Mouse (Mus musculus): ENCODE results near the gene Dnah8. TPM values are rescaled to one million over a fixed set of nuclear protein-coding genes. Genes with fewer than 3 reads are reported as not detected.
"Not testable (repeated sequence)": the region's sequence is repeated elsewhere in the genome, so short reads cannot be mapped to it uniquely, and the experiment has no call there.

Dnah8 gene
- polyA plus RNA-seq, 1 experiment from 2014 or later: 2.0 TPM

- Histone ChIP-seq H3K4me1 (ENCODE audit: control insufficient read depth, insufficient read depth, low read length) (no peaks in the 10 kb centered on the region), H3K27me3 (ENCODE audit: control insufficient read depth, insufficient read depth, low read length) (no peaks in the 10 kb centered on the region), H3K9me3 (ENCODE audit: control insufficient read depth, low read depth, low read length) (no peaks in the 10 kb centered on the region), H3K9ac (replicated peaks; ENCODE audit: low read depth, low read length) (no peak overlapping the region), H3K36me3 (ENCODE audit: control insufficient read depth, insufficient read depth, low read length) (no peaks in the 10 kb centered on the region), H3K27ac (ENCODE audit: low read length) (no peak overlapping the region), H3K4me3 (ENCODE audit: low read depth, low read length) (no peak overlapping the region), H3K4me2 (replicated peaks; ENCODE audit: low read depth, low read length) (no peak overlapping the region)
- 89% methylated on average over 3 of the region's 3 CpGs for WGBS
- no peak for ATAC-seq (ENCODE audit: insufficient number of reproducible peaks, insufficient read depth, low FRiP score, low read depth)
Observed at GRCm38 (mm10) chr17:30623200-30623599, 954 bp upstream of the Dnah8 start.

- H3K4me2 ChIP-seq (replicated peaks; ENCODE audit: low read depth, low read length); H3K36me3 ChIP-seq (ENCODE audit: control insufficient read depth, insufficient read depth, low read length); H3K9ac ChIP-seq (replicated peaks; ENCODE audit: low read depth, low read length); ATAC-seq (ENCODE audit: insufficient number of reproducible peaks, insufficient read depth, low FRiP score, low read depth); H3K27ac ChIP-seq (ENCODE audit: low read length); H3K27me3 ChIP-seq (ENCODE audit: control insufficient read depth, insufficient read depth, low read length); H3K9me3 ChIP-seq (ENCODE audit: control insufficient read depth, low read depth, low read length); H3K4me3 ChIP-seq (ENCODE audit: low read depth, low read length); H3K4me1 ChIP-seq (ENCODE audit: control insufficient read depth, insufficient read depth, low read length): not testable (repeated sequence)
- WGBS: no CpG with 5 or more reads among the region's 20 CpGs
Observed at GRCm38 (mm10) chr17:30626719-30627118, 2.6 kb downstream of the Dnah8 start, which contains the start of gene Glo1. Gene Glo1, minus strand, starts transcription at chr17:30626871.

GRCm38 (mm10) chr17:30635367-30635766 is 11.2 kb downstream of the Dnah8 start:
- H3K4me2 ChIP-seq (replicated peaks; ENCODE audit: low read depth, low read length): peak overlapping the region; percentile 24; the same call in 1 of the 2 replicates
- H3K4me3 ChIP-seq (ENCODE audit: low read depth, low read length): peak overlapping the region; percentile 5
- H3K9me3 ChIP-seq (ENCODE audit: control insufficient read depth, low read depth, low read length): no peaks in the 10 kb centered on the region
- H3K9ac ChIP-seq (replicated peaks; ENCODE audit: low read depth, low read length): no peak overlapping the region
- no peaks in the 10 kb centered on the region for H3K4me1 ChIP-seq (ENCODE audit: control insufficient read depth, insufficient read depth, low read length)
- WGBS: 17% methylated on average over 15 of the region's 17 CpGs
- no peak overlapping the region for H3K27ac ChIP-seq (ENCODE audit: low read length)
- H3K36me3 ChIP-seq (ENCODE audit: control insufficient read depth, insufficient read depth, low read length): no peaks in the 10 kb centered on the region
- H3K27me3 ChIP-seq (ENCODE audit: control insufficient read depth, insufficient read depth, low read length): no peaks in the 10 kb centered on the region
- ATAC-seq (ENCODE audit: insufficient number of reproducible peaks, insufficient read depth, low FRiP score, low read depth): peak; percentile 56; the same call in 1 of the 2 replicates

GRCm38 (mm10) chr17:30637714-30638113 is 13.6 kb downstream of the Dnah8 start:
- 51% methylated on average over 1 of the region's 1 CpGs for WGBS
- no peak overlapping the region for H3K4me2 ChIP-seq (replicated peaks; ENCODE audit: low read depth, low read length)

GRCm38 (mm10) chr17:30638996-30639395 is 14.8 kb downstream of the Dnah8 start:
- H3K9me3 ChIP-seq (ENCODE audit: control insufficient read depth, low read depth, low read length): no peaks in the 10 kb centered on the region
- H3K36me3 ChIP-seq (ENCODE audit: control insufficient read depth, insufficient read depth, low read length): no peaks in the 10 kb centered on the region
- no peaks in the 10 kb centered on the region for H3K4me1 ChIP-seq (ENCODE audit: control insufficient read depth, insufficient read depth, low read length)
- H3K27ac ChIP-seq (ENCODE audit: low read length): no peak overlapping the region
- H3K4me3 ChIP-seq (ENCODE audit: low read depth, low read length): no peak overlapping the region
- H3K4me2 ChIP-seq (replicated peaks; ENCODE audit: low read depth, low read length): no peak overlapping the region
- no peaks in the 10 kb centered on the region for H3K27me3 ChIP-seq (ENCODE audit: control insufficient read depth, insufficient read depth, low read length)
- ATAC-seq (ENCODE audit: insufficient number of reproducible peaks, insufficient read depth, low FRiP score, low read depth): no peak
- no peak overlapping the region for H3K9ac ChIP-seq (replicated peaks; ENCODE audit: low read depth, low read length)
- WGBS: 75% methylated on average over 2 of the region's 2 CpGs

More at GRCm38 (mm10) chr17:30637714-30638113, 13.6 kb downstream of the Dnah8 start:
- Histone ChIP-seq H3K4me1 (ENCODE audit: control insufficient read depth, insufficient read depth, low read length) (no peaks in the 10 kb centered on the region), H3K27me3 (ENCODE audit: control insufficient read depth, insufficient read depth, low read length) (no peaks in the 10 kb centered on the region), H3K27ac (ENCODE audit: low read length) (no peak overlapping the region), H3K9me3 (ENCODE audit: control insufficient read depth, low read depth, low read length) (no peaks in the 10 kb centered on the region), H3K9ac (replicated peaks; ENCODE audit: low read depth, low read length) (no peak overlapping the region), H3K4me3 (ENCODE audit: low read depth, low read length) (no peak overlapping the region), H3K36me3 (ENCODE audit: control insufficient read depth, insufficient read depth, low read length) (no peaks in the 10 kb centered on the region)
- no peak for ATAC-seq (ENCODE audit: insufficient number of reproducible peaks, insufficient read depth, low FRiP score, low read depth)

GRCm38 (mm10) chr17:30640896-30641295 is 16.7 kb downstream of the Dnah8 start:
- Histone ChIP-seq H3K9ac (replicated peaks; ENCODE audit: low read depth, low read length) (no peak overlapping the region), H3K4me3 (ENCODE audit: low read depth, low read length) (no peak overlapping the region), H3K4me2 (replicated peaks; ENCODE audit: low read depth, low read length) (no peak overlapping the region), H3K36me3 (ENCODE audit: control insufficient read depth, insufficient read depth, low read length) (no peaks in the 10 kb centered on the region), H3K27me3 (ENCODE audit: control insufficient read depth, insufficient read depth, low read length) (no peaks in the 10 kb centered on the region), H3K4me1 (ENCODE audit: control insufficient read depth, insufficient read depth, low read length) (no peaks in the 10 kb centered on the region), H3K9me3 (ENCODE audit: control insufficient read depth, low read depth, low read length) (no peaks in the 10 kb centered on the region), H3K27ac (ENCODE audit: low read length) (no peak overlapping the region)
- 82% methylated on average over 5 of the region's 5 CpGs for WGBS
- no peak for ATAC-seq (ENCODE audit: insufficient number of reproducible peaks, insufficient read depth, low FRiP score, low read depth)

GRCm38 (mm10) chr17:30648770-30649169 is 24.6 kb downstream of the Dnah8 start:
- ATAC-seq (ENCODE audit: insufficient number of reproducible peaks, insufficient read depth, low FRiP score, low read depth): no peak

GRCm38 (mm10) chr17:30653010-30653409 is 28.9 kb downstream of the Dnah8 start:
- WGBS: 94% methylated on average over 6 of the region's 6 CpGs

More at GRCm38 (mm10) chr17:30648770-30649169, 24.6 kb downstream of the Dnah8 start:
- 95% methylated on average over 3 of the region's 3 CpGs for WGBS
- H3K4me1 ChIP-seq (ENCODE audit: control insufficient read depth, insufficient read depth, low read length): no peaks in the 10 kb centered on the region
- H3K27me3 ChIP-seq (ENCODE audit: control insufficient read depth, insufficient read depth, low read length): no peaks in the 10 kb centered on the region
- no peaks in the 10 kb centered on the region for H3K9me3 ChIP-seq (ENCODE audit: control insufficient read depth, low read depth, low read length)
- H3K4me2 ChIP-seq (replicated peaks; ENCODE audit: low read depth, low read length): no peak overlapping the region
- no peaks in the 10 kb centered on the region for H3K36me3 ChIP-seq (ENCODE audit: control insufficient read depth, insufficient read depth, low read length)
- no peak overlapping the region for H3K9ac ChIP-seq (replicated peaks; ENCODE audit: low read depth, low read length)
- H3K27ac ChIP-seq (ENCODE audit: low read length): no peak overlapping the region
- H3K4me3 ChIP-seq (ENCODE audit: low read depth, low read length): no peak overlapping the region

GRCm38 (mm10) chr17:30657530-30658151 is 33.5 kb downstream of the Dnah8 start:
- Histone ChIP-seq H3K27ac (ENCODE audit: low read length) (peak overlapping the region; percentile 64; the same call in 1 of the 2 replicates), H3K4me2 (replicated peaks; ENCODE audit: low read depth, low read length) (peak overlapping the region; percentile 40), H3K36me3 (ENCODE audit: control insufficient read depth, insufficient read depth, low read length) (no peaks in the 10 kb centered on the region), H3K27me3 (ENCODE audit: control insufficient read depth, insufficient read depth, low read length) (no peaks in the 10 kb centered on the region), H3K9ac (replicated peaks; ENCODE audit: low read depth, low read length) (no peak overlapping the region; the same call in 1 of the 2 replicates), H3K9me3 (ENCODE audit: control insufficient read depth, low read depth, low read length) (no peaks in the 10 kb centered on the region), H3K4me1 (ENCODE audit: control insufficient read depth, insufficient read depth, low read length) (no peaks in the 10 kb centered on the region), H3K4me3 (ENCODE audit: low read depth, low read length) (peak overlapping the region; percentile 17)
- ATAC-seq (ENCODE audit: insufficient number of reproducible peaks, insufficient read depth, low FRiP score, low read depth): peak; percentile 54; the same call in 1 of the 2 replicates
- 37% methylated on average over 8 of the region's 8 CpGs for WGBS

More at GRCm38 (mm10) chr17:30653010-30653409, 28.9 kb downstream of the Dnah8 start:
- no peak overlapping the region for H3K4me3 ChIP-seq (ENCODE audit: low read depth, low read length)
- no peak for ATAC-seq (ENCODE audit: insufficient number of reproducible peaks, insufficient read depth, low FRiP score, low read depth)
- no peaks in the 10 kb centered on the region for H3K36me3 ChIP-seq (ENCODE audit: control insufficient read depth, insufficient read depth, low read length)
- no peak overlapping the region for H3K4me2 ChIP-seq (replicated peaks; ENCODE audit: low read depth, low read length)
- no peaks in the 10 kb centered on the region for H3K27me3 ChIP-seq (ENCODE audit: control insufficient read depth, insufficient read depth, low read length)
- H3K9ac ChIP-seq (replicated peaks; ENCODE audit: low read depth, low read length): no peak overlapping the region
- H3K4me1 ChIP-seq (ENCODE audit: control insufficient read depth, insufficient read depth, low read length): no peaks in the 10 kb centered on the region
- no peaks in the 10 kb centered on the region for H3K9me3 ChIP-seq (ENCODE audit: control insufficient read depth, low read depth, low read length)
- H3K27ac ChIP-seq (ENCODE audit: low read length): no peak overlapping the region
